Comparison of ENCODE assay signal across 14 mouse cellular contexts in the genomic region with DNA sequence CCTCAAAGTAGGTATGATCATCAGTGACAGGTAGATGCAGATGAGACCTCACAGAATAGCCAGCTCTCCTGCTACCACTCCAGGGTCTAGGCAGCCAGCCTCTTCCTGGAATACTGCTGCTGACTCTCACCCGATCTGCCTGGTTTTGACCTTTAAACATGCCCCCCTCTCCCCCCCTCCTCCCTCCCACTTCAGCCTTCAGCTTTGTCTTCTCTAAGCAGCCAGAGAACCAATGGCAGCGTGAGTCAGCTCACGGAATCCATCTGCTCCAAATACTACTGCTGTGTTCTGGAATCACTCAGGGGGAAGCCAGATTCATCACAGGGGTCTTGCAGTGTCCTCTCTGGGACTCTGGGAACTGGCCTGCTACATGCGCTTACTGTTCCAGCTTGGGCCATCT.
DNase-seq lines count a peak whose midpoint lies in the region; ATAC-seq lines count a peak whose summit lies in the region.
"Had no signal": no experiment of that assay in that cellular context is flagged by ENCODE, and none has a peak within 500 bp of the region (broad histone marks: within the 10 kb centered on the region; RNA-seq: fewer than 3 reads in every experiment).

No protein-coding gene starts in this region.

- H3K4me1 ChIP-seq in forebrain, embryonic 14.5 days (ENCODE audit: control insufficient read depth, insufficient read depth, low read length), result no peaks in the 10 kb centered on the region
- H3K4me1 ChIP-seq in forebrain, embryonic 13.5 days, result peaks cover 3% of the 10 kb centered on the region; the same call in 1 of the 2 replicates
- H3K4me1 ChIP-seq in midbrain, embryonic 13.5 days (replicated peaks), result peaks cover 5% of the 10 kb centered on the region
- no peaks in the 10 kb centered on the region for H3K4me1 ChIP-seq in midbrain, embryonic 14.5 days (ENCODE audit: control insufficient read depth, insufficient read depth, low read length)
- H3K4me1 ChIP-seq: liver, embryonic 15.5 days had no signal

- H3K36me3 ChIP-seq in forebrain, embryonic 14.5 days (ENCODE audit: control insufficient read depth, insufficient read depth, low read length), result no peaks in the 10 kb centered on the region
- H3K36me3 ChIP-seq in forebrain, embryonic 13.5 days (ENCODE audit: poor library complexity, severe bottlenecking), result no peaks in the 10 kb centered on the region
- H3K36me3 ChIP-seq in midbrain, embryonic 13.5 days, result no peaks in the 10 kb centered on the region
- no peaks in the 10 kb centered on the region for H3K36me3 ChIP-seq in midbrain, embryonic 14.5 days (ENCODE audit: control insufficient read depth, insufficient read depth, low read length)
- H3K36me3 ChIP-seq: forebrain, embryonic 10.5 days; heart, embryonic 15.5 days; liver, embryonic 15.5 days had no signal

- DNase-seq in forebrain, embryonic 14.5 days (ENCODE audit: low spot score), result no peak
- DNase-seq in midbrain, embryonic 14.5 days, result no peak
- DNase-seq in embryo, embryonic 10 days (ENCODE audit: low spot score), result peak; percentile 13
- no peak for DNase-seq in urinary bladder, adult 18-20 months (ENCODE audit: low spot score in 2 of 2)
- no peak for DNase-seq in adipocyte (ENCODE audit: low spot score)
- DNase-seq: gastrocnemius, postnatal 25 days; lung, postnatal 4 days; spleen, adult 18-20 months had no signal

- H3K4me2 ChIP-seq in forebrain, embryonic 14.5 days (ENCODE audit: low read length), result no peak overlapping the region
- no peak overlapping the region for H3K4me2 ChIP-seq in forebrain, embryonic 13.5 days
- no peak overlapping the region for H3K4me2 ChIP-seq in midbrain, embryonic 13.5 days (replicated peaks)
- no peak overlapping the region for H3K4me2 ChIP-seq in midbrain, embryonic 14.5 days (ENCODE audit: low read length)
- H3K4me2 ChIP-seq: heart, embryonic 15.5 days; liver, embryonic 15.5 days had no signal

- no peak overlapping the region for H3K9ac ChIP-seq in forebrain, embryonic 14.5 days (ENCODE audit: low read length)
- no peak overlapping the region for H3K9ac ChIP-seq in forebrain, embryonic 13.5 days
- no peak overlapping the region for H3K9ac ChIP-seq in midbrain, embryonic 13.5 days (replicated peaks)
- no peak overlapping the region for H3K9ac ChIP-seq in midbrain, embryonic 14.5 days (replicated peaks; ENCODE audit: low read length)
- H3K9ac ChIP-seq: heart, embryonic 15.5 days; liver, embryonic 15.5 days had no signal

- H3K27me3 ChIP-seq in forebrain, embryonic 14.5 days (replicated peaks; ENCODE audit: control insufficient read depth, insufficient read depth, low read length), result no peaks in the 10 kb centered on the region
- H3K27me3 ChIP-seq in forebrain, embryonic 13.5 days, result no peaks in the 10 kb centered on the region
- no peaks in the 10 kb centered on the region for H3K27me3 ChIP-seq in midbrain, embryonic 13.5 days
- no peaks in the 10 kb centered on the region for H3K27me3 ChIP-seq in midbrain, embryonic 14.5 days (ENCODE audit: control insufficient read depth, insufficient read depth, low read length)
- H3K27me3 ChIP-seq: heart, embryonic 15.5 days; liver, embryonic 15.5 days had no signal

- H3K27ac ChIP-seq in forebrain, embryonic 14.5 days (ENCODE audit: low read depth, low read length), result no peak overlapping the region
- H3K27ac ChIP-seq in forebrain, embryonic 13.5 days, result no peak overlapping the region
- no peak overlapping the region for H3K27ac ChIP-seq in midbrain, embryonic 13.5 days
- no peak overlapping the region for H3K27ac ChIP-seq in midbrain, embryonic 14.5 days (replicated peaks; ENCODE audit: low read depth, low read length)
- H3K27ac ChIP-seq: forebrain, embryonic 10.5 days; heart, embryonic 15.5 days; liver, embryonic 15.5 days had no signal

- no peaks in the 10 kb centered on the region for H3K9me3 ChIP-seq in forebrain, embryonic 14.5 days (replicated peaks; ENCODE audit: control insufficient read depth, low read length)
- H3K9me3 ChIP-seq in forebrain, embryonic 13.5 days (replicated peaks), result no peaks in the 10 kb centered on the region
- H3K9me3 ChIP-seq in midbrain, embryonic 13.5 days, result no peaks in the 10 kb centered on the region
- no peaks in the 10 kb centered on the region for H3K9me3 ChIP-seq in midbrain, embryonic 14.5 days (ENCODE audit: control insufficient read depth, low read length)
- H3K9me3 ChIP-seq: forebrain, embryonic 10.5 days; heart, embryonic 15.5 days; liver, embryonic 15.5 days had no signal

- 45% methylated on average over 4 of the region's 4 CpGs for WGBS in forebrain, embryonic 14.5 days
- 39% methylated on average over 4 of the region's 4 CpGs for WGBS in forebrain, embryonic 13.5 days
- WGBS in midbrain, embryonic 13.5 days, result 35% methylated on average over 4 of the region's 4 CpGs
- WGBS in midbrain, embryonic 14.5 days, result 51% methylated on average over 4 of the region's 4 CpGs

- 0 out of 2 replicates have a peak, but pooled peaks have one; percentile 35 for ATAC-seq in forebrain, embryonic 14.5 days
- no peak for ATAC-seq in forebrain, embryonic 13.5 days
- 0 out of 2 replicates have a peak, but pooled peaks have one; percentile 3 for ATAC-seq in midbrain, embryonic 13.5 days
- no peak for ATAC-seq in midbrain, embryonic 14.5 days (ENCODE audit: low FRiP score, low TSS enrichment)
- ATAC-seq: hindbrain, embryonic 16.5 days had no signal

- H3K4me3 ChIP-seq in forebrain, embryonic 14.5 days (ENCODE audit: low read depth, low read length), result no peak overlapping the region
- H3K4me3 ChIP-seq in forebrain, embryonic 13.5 days, result no peak overlapping the region
- no peak overlapping the region for H3K4me3 ChIP-seq in midbrain, embryonic 13.5 days (replicated peaks)
- no peak overlapping the region for H3K4me3 ChIP-seq in midbrain, embryonic 14.5 days (replicated peaks; ENCODE audit: low read depth, low read length)
- H3K4me3 ChIP-seq: forebrain, embryonic 10.5 days; heart, embryonic 15.5 days; liver, embryonic 15.5 days had no signal

Comparison
In these comparisons a context has a peak if more than half of its experiments do, and no peak if none do; other contexts are left out.
1. ATAC-seq: peak in forebrain, embryonic 14.5 days (single experiment) and midbrain, embryonic 13.5 days (single experiment); none in forebrain, embryonic 13.5 days (single experiment) and midbrain, embryonic 14.5 days (single experiment).